Comparison of ENCODE assay signal across 13 mouse cellular contexts in the genomic region with DNA sequence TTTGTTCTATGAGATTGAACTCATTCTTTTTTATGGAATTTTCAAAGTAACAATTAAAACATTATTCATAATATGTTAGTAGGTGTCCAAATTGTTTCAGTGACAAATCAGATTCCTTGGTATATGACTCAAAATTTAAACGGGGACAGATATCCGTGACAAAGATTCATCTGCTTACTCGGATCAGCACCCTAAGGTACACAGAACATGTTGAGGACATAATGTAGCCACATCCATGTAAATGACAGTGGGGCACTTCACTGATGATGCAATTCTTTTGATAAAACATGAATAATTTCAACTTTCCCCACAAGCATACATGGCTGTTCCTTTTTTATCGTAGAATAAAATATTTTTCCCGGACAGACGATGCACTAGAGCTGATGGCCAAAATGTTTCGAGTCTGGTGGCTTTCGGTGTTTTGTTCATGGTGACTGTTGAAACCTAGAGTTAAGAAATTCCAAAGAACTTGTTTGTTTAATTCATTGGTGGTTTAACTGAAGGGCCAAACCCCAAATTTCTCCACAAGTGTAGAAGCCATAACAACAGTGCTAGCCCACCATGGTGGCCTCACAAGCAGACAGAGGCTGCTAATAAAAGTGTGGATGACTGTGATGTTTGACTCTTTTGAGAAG. TPM values are rescaled to one million over a fixed set of nuclear protein-coding genes. Genes with fewer than 3 reads are reported as not detected.
DNase-seq lines count a peak whose midpoint lies in the region; ATAC-seq and TF ChIP-seq lines count a peak whose summit lies in the region.
"Had no signal": no experiment of that assay in that cellular context is flagged by ENCODE, and none has a peak within 500 bp of the region (broad histone marks: within the 10 kb centered on the region; RNA-seq: fewer than 3 reads in every experiment).

No protein-coding gene starts in this region.

- H3K4me3 ChIP-seq in gastrocnemius, adult 2 months = peak overlapping the region; percentile 7
- peak overlapping the region; percentile 88 for H3K4me3 ChIP-seq in megakaryocyte, embryonic 14.5 days (replicated peaks)
- peak overlapping the region; percentile 56 to 60 for H3K4me3 ChIP-seq in MEL (ENCODE audit: control insufficient read depth in 1 of 2, insufficient read depth in 1 of 2, low read depth in 2 of 2, low read length in 2 of 2)
- H3K4me3 ChIP-seq in liver, embryonic 16.5 days (ENCODE audit: low read depth, low read length) = peak overlapping the region; percentile 64
- H3K4me3 ChIP-seq: neural tube, embryonic 15.5 days had no signal

- no peak for DNase-seq in gastrocnemius, adult 2 months
- no peak for DNase-seq in gastrocnemius, postnatal 10 days
- peak; percentile 78 for DNase-seq in MEL (ENCODE audit: low read depth, low spot score)
- no peak for DNase-seq in cerebellum, adult 8-10 months
- no peak for DNase-seq in cerebellum, adult 11 months
- DNase-seq: cerebellum, adult 18-20 months; heart, postnatal 4 days; kidney, adult 9 months had no signal

- TF ChIP-seq EP300 in MEL (IDR thresholded peaks at IDR 0.05; ENCODE audit: low read depth in 1 of 2, low read length in 2 of 2) = peak in 1 of 2 experiments; percentile 2; a peak in 1 of 4 replicates

- intact Hi-C loops in gastrocnemius, adult 2 months (cut with DNase I) = loop anchor here (5.0 kb wide), 1 partner anchor 290 kb away; no protein-coding TSS in a partner anchor

- TF ChIP-seq CTCF in gastrocnemius, adult 2 months (IDR thresholded peaks at IDR 0.05) = no peak
- no peak for TF ChIP-seq CTCF in MEL (IDR thresholded peaks at IDR 0.05 in 2 of 3, conservative IDR thresholded peaks at IDR 0.05 in 1 of 3; ENCODE audit: control insufficient read depth in 1 of 3, insufficient read depth in 1 of 3, low read depth in 2 of 3, low read length in 3 of 3, poor library complexity in 1 of 3, severe bottlenecking in 1 of 3)

- H3K4me2 ChIP-seq in liver, embryonic 16.5 days (ENCODE audit: low read depth, low read length) = peak overlapping the region; percentile 75
- H3K4me2 ChIP-seq: limb, embryonic 15.5 days had no signal

- H3K9me3 ChIP-seq in megakaryocyte, embryonic 14.5 days = no peaks in the 10 kb centered on the region
- H3K9me3 ChIP-seq in MEL (replicated peaks; ENCODE audit: insufficient read depth, low read length) = no peaks in the 10 kb centered on the region
- no peaks in the 10 kb centered on the region for H3K9me3 ChIP-seq in liver, embryonic 16.5 days (replicated peaks; ENCODE audit: control insufficient read depth, low read length)
- H3K9me3 ChIP-seq: limb, embryonic 15.5 days; neural tube, embryonic 15.5 days had no signal

- H3K9ac ChIP-seq in MEL (ENCODE audit: control insufficient read depth, low read depth, low read length, poor library complexity, severe bottlenecking) = peak overlapping the region; percentile 70
- peak overlapping the region; percentile 71 for H3K9ac ChIP-seq in liver, embryonic 16.5 days (ENCODE audit: low read depth, low read length)
- H3K9ac ChIP-seq: limb, embryonic 15.5 days; neural tube, embryonic 15.5 days had no signal

- ATAC-seq in megakaryocyte, adult 5-6 weeks (ENCODE audit: poor library complexity, severe bottlenecking) = no peak
- no peak for ATAC-seq in liver, embryonic 16.5 days (ENCODE audit: low read depth)

- peaks cover 22% of the 10 kb centered on the region for H3K27me3 ChIP-seq in megakaryocyte, embryonic 14.5 days (replicated peaks)
- H3K27me3 ChIP-seq in MEL (ENCODE audit: control insufficient read depth in 1 of 2, insufficient read depth in 2 of 2, low read length in 2 of 2) = no peaks in the 10 kb centered on the region
- peaks cover 11% of the 10 kb centered on the region for H3K27me3 ChIP-seq in liver, embryonic 16.5 days (ENCODE audit: control insufficient read depth, insufficient read depth, low read depth, low read length)

- 28% methylated on average over 8 of the region's 8 CpGs for WGBS in liver, embryonic 16.5 days (ENCODE audit: insufficient replicate concordance)

- H3K27ac ChIP-seq in gastrocnemius, adult 2 months = no peak overlapping the region
- H3K27ac ChIP-seq in MEL (ENCODE audit: control insufficient read depth, low read depth, low read length) = peak overlapping the region; percentile 86
- H3K27ac ChIP-seq in liver, embryonic 16.5 days (ENCODE audit: low read length) = peak overlapping the region; percentile 89
- H3K27ac ChIP-seq: limb, embryonic 15.5 days; neural tube, embryonic 15.5 days had no signal

- H3K79me2 ChIP-seq in MEL (ENCODE audit: control insufficient read depth, insufficient read depth, low read length, poor library complexity) = peaks cover 71% of the 10 kb centered on the region

- no peak; a peak in 1 of 4 replicates for TF ChIP-seq POLR2A in MEL (IDR thresholded peaks at IDR 0.05; ENCODE audit: control insufficient read depth in 1 of 2, insufficient read depth in 1 of 2, low read depth in 1 of 2, low read length in 2 of 2, poor library complexity in 1 of 2)

- no peak for TF ChIP-seq RAD21 in MEL (IDR thresholded peaks at IDR 0.05; ENCODE audit: low read depth, low read length)

- H3K36me3 ChIP-seq in megakaryocyte, embryonic 14.5 days (replicated peaks; ENCODE audit: low read length) = no peaks in the 10 kb centered on the region
- H3K36me3 ChIP-seq in MEL (ENCODE audit: control insufficient read depth in 1 of 2, insufficient read depth in 2 of 2, low read length in 2 of 2) = peaks cover 0 to 39% of the 10 kb centered on the region in 2 experiments; a peak in 2 of 4 replicates
- H3K36me3 ChIP-seq in liver, embryonic 16.5 days (ENCODE audit: control insufficient read depth, insufficient read depth) = no peaks in the 10 kb centered on the region
- H3K36me3 ChIP-seq: limb, embryonic 15.5 days; neural tube, embryonic 15.5 days had no signal

- H3K4me1 ChIP-seq in megakaryocyte, embryonic 14.5 days = peaks cover 75% of the 10 kb centered on the region
- H3K4me1 ChIP-seq in MEL (ENCODE audit: control insufficient read depth in 1 of 2, insufficient read depth in 2 of 2, low read length in 2 of 2) = peaks cover 16 to 39% of the 10 kb centered on the region in 2 experiments
- peaks cover 44% of the 10 kb centered on the region for H3K4me1 ChIP-seq in liver, embryonic 16.5 days (ENCODE audit: control insufficient read depth, low read depth, low read length)

TF ChIP-seq in MEL, 35 proteins besides CTCF, POLR2A, EP300 and RAD21:
- TF ChIP-seq CHD1 (IDR thresholded peaks at IDR 0.05; ENCODE audit: low read depth, low read length) (0 out of 2 replicates have a peak, but pooled peaks have one; percentile 22), SMC3 (IDR thresholded peaks at IDR 0.05; ENCODE audit: low read depth, low read length) (no peak), ETS1 (IDR thresholded peaks at IDR 0.05; ENCODE audit: low read depth, low read length) (peak; percentile 7; the same call in 1 of the 2 replicates), TBP (IDR thresholded peaks at IDR 0.05; ENCODE audit: low read depth, low read length) (peak; percentile 75)

RNA-seq across cellular contexts. Expression of gene Ikzf1, which starts 2.9 kb away (rescaled TPM):
- total RNA-seq in gastrocnemius, adult 2 months (2021) = under 1 TPM; 0.28 to 0.47 TPM
- total RNA-seq in gastrocnemius, postnatal 10 days (2021) = 1 to 10 TPM; 1.1 to 2.6 TPM
- polyA plus RNA-seq in megakaryocyte, embryonic 14.5 days (2012; ENCODE audit: insufficient read depth, low replicate concordance) = 15.2 and 18.0 TPM in 2 replicates
- total RNA-seq in megakaryocyte, adult 5-6 weeks (2015) = 217 and 226 TPM in 2 replicates
- 80.8 and 104 TPM in 2 replicates for total RNA-seq in megakaryocyte, adult 5-6 weeks (2017)
- total RNA-seq in MEL (2012; rRNA removed) = 90.6 and 97.3 TPM in 2 replicates
- 100 to 1,000 TPM in 1 of 2 experiments, 10 to 100 TPM in 1; 28.0 to 128 TPM for polyA plus RNA-seq in MEL (2012; ENCODE audit: insufficient read depth in 1 of 2, insufficient read length in 2 of 2, low read depth in 1 of 2, low replicate concordance in 2 of 2, missing spikeins in 1 of 2)
- 32.8 and 35.1 TPM in 2 replicates for polyA plus RNA-seq in liver, embryonic 16.5 days (2015; fragmentation: Nextera tagmentation; extraction: Ambion mirVana)

Comparison
In these comparisons a context has a peak if more than half of its experiments do, and no peak if none do; other contexts are left out.
1. H3K4me3 ChIP-seq: peak in every context shown above with its lines; median percentile 88 in megakaryocyte, embryonic 14.5 days; 64 in liver, embryonic 16.5 days; 58 in MEL; 7 in gastrocnemius, adult 2 months.
2. RNA of gene Ikzf1, which starts 2.9 kb away (total RNA-seq): 80.8 to 226 TPM in megakaryocyte, adult 5-6 weeks and 90.6 to 97.3 TPM in MEL; 1.1 to 2.6 TPM in gastrocnemius, postnatal 10 days and 0.28 to 0.47 TPM in gastrocnemius, adult 2 months; every median in the first group is over 10 times any median in the second.